Mouse (Mus musculus): ENCODE measurements around the gene Hoxd1. TPM values are rescaled to one million over a fixed set of nuclear protein-coding genes. Genes with fewer than 3 reads are reported as not detected.

Gene Hoxd1
- polyA plus RNA-seq, 1 experiment from 2014 or later = not detected

DNA sequence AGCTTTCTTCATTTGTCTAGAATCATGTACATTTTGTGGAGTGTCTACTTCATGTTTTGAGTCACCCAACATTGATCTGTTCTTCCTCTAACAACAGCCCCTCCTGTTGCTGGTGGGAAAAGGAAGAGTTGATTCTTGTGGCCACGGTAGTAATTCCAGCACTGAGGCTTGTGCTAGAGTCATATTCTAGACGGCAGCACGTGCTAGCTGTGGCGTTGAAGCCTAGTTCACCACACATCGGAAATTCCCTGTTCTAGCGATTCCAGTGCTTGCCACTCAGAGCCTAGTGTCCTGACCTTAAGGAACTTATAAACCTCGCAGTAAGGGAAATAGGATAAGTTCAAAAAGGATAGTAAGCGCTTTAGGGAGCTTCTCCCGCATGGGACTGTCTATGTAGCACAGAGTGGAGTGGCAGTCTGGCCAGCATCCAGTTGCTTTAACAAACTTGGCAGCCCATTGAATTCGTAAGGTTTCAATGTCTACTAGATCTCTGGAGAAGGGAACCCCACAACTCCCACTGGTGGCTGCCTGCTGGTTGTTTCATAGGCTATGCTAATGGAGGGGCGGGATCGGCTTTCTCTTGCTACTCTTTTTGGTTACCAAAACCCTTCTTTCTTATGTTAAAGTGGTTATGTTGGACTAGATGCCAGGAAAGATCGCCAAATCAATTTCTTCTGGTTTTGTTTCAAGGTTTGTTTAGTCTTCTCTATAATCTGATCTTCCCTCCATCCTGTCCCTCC is 14.9 kb downstream of the Hoxd1 start:
- Histone ChIP-seq H3K27me3 (ENCODE audit: control insufficient read depth, insufficient read depth, low read length) (no peaks in the 10 kb centered on the region), H3K9me3 (ENCODE audit: control insufficient read depth, low read length) (no peaks in the 10 kb centered on the region), H3K4me1 (replicated peaks; ENCODE audit: control insufficient read depth, insufficient read depth) (no peaks in the 10 kb centered on the region), H3K4me3 (ENCODE audit: low read depth, low read length) (no peak overlapping the region), H3K36me3 (ENCODE audit: control insufficient read depth, insufficient read depth, low read length) (no peaks in the 10 kb centered on the region), H3K9ac (ENCODE audit: low read length) (no peak overlapping the region), H3K27ac (replicated peaks) (no peak overlapping the region), H3K4me2 (replicated peaks; ENCODE audit: low read depth) (no peak overlapping the region)
- ATAC-seq (ENCODE audit: low FRiP score, low TSS enrichment) (no peak), DNase-seq (ENCODE audit: low spot score) (no peak)
- TF ChIP-seq CTCF (IDR thresholded peaks at IDR 0.05; ENCODE audit: low read depth) (no peak), EP300 (optimal IDR thresholded peaks at IDR 0.05) (no peak)
- 69% methylated on average over 13 of the region's 13 CpGs for WGBS

GRCm38 (mm10) chr2:74781386-74781785 is 18.6 kb downstream of the Hoxd1 start:
- no peaks in the 10 kb centered on the region for H3K27me3 ChIP-seq (ENCODE audit: control insufficient read depth, insufficient read depth, low read length)
- no peaks in the 10 kb centered on the region for H3K9me3 ChIP-seq (ENCODE audit: control insufficient read depth, low read length)
- ATAC-seq (ENCODE audit: low FRiP score, low TSS enrichment) = no peak
- H3K27ac ChIP-seq (replicated peaks) = no peak overlapping the region
- H3K9ac ChIP-seq (ENCODE audit: low read length) = no peak overlapping the region
- TF ChIP-seq EP300 (optimal IDR thresholded peaks at IDR 0.05) (no peak), CTCF (IDR thresholded peaks at IDR 0.05; ENCODE audit: low read depth) (no peak)
- no peak for DNase-seq (ENCODE audit: low spot score)
- H3K36me3 ChIP-seq (ENCODE audit: control insufficient read depth, insufficient read depth, low read length) = no peaks in the 10 kb centered on the region
- H3K4me3 ChIP-seq (ENCODE audit: low read depth, low read length) = no peak overlapping the region
- H3K4me1 ChIP-seq (replicated peaks; ENCODE audit: control insufficient read depth, insufficient read depth) = no peaks in the 10 kb centered on the region
- no peak overlapping the region for H3K4me2 ChIP-seq (replicated peaks; ENCODE audit: low read depth)
- WGBS = 81% methylated on average over 5 of the region's 5 CpGs

DNA sequence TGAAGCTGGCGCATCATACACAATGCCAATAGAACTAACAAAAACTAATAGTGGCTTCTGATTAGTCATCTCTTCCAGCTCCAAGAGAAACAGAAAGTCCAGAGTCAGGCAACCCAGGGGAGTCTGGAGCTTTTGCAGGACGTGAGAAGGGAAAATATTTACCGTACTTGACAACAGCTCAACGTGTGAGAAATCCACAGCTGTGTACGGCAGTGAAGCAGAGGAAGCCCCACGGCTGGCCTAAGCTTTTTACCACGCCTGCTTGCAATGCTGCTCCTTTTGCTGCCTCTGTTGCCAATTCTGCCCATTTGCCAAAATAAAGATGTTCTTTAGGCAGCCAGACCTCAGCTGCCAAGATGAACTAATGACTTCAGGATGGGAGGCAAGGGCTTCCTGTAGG is 32.8 kb downstream of the Hoxd1 start:
- ATAC-seq (ENCODE audit: low FRiP score, low TSS enrichment) = no peak
- WGBS = 30% methylated on average over 7 of the region's 7 CpGs
- Histone ChIP-seq H3K36me3 (ENCODE audit: control insufficient read depth, insufficient read depth, low read length) (no peaks in the 10 kb centered on the region), H3K4me2 (replicated peaks; ENCODE audit: low read depth) (no peak overlapping the region), H3K9me3 (ENCODE audit: control insufficient read depth, low read length) (no peaks in the 10 kb centered on the region), H3K4me1 (replicated peaks; ENCODE audit: control insufficient read depth, insufficient read depth) (no peaks in the 10 kb centered on the region), H3K27ac (replicated peaks) (no peak overlapping the region), H3K9ac (ENCODE audit: low read length) (no peak overlapping the region), H3K27me3 (ENCODE audit: control insufficient read depth, insufficient read depth, low read length) (no peaks in the 10 kb centered on the region), H3K4me3 (ENCODE audit: low read depth, low read length) (no peak overlapping the region)
- no peak for DNase-seq (ENCODE audit: low spot score)
- TF ChIP-seq EP300 (optimal IDR thresholded peaks at IDR 0.05) = no peak
- TF ChIP-seq CTCF (IDR thresholded peaks at IDR 0.05; ENCODE audit: low read depth) = no peak

GRCm38 (mm10) chr2:74808431-74808830 is 45.7 kb downstream of the Hoxd1 start:
- Histone ChIP-seq H3K4me1 (replicated peaks; ENCODE audit: control insufficient read depth, insufficient read depth) (no peaks in the 10 kb centered on the region), H3K9ac (ENCODE audit: low read length) (no peak overlapping the region), H3K4me3 (ENCODE audit: low read depth, low read length) (no peak overlapping the region), H3K9me3 (ENCODE audit: control insufficient read depth, low read length) (no peaks in the 10 kb centered on the region), H3K27ac (replicated peaks) (no peak overlapping the region), H3K4me2 (replicated peaks; ENCODE audit: low read depth) (no peak overlapping the region), H3K36me3 (ENCODE audit: control insufficient read depth, insufficient read depth, low read length) (no peaks in the 10 kb centered on the region), H3K27me3 (ENCODE audit: control insufficient read depth, insufficient read depth, low read length) (no peaks in the 10 kb centered on the region)
- no peak for TF ChIP-seq EP300 (optimal IDR thresholded peaks at IDR 0.05)
- no peak for TF ChIP-seq CTCF (IDR thresholded peaks at IDR 0.05; ENCODE audit: low read depth)
- WGBS = 65% methylated on average over 5 of the region's 5 CpGs
- ATAC-seq (ENCODE audit: low FRiP score, low TSS enrichment) = no peak
- DNase-seq (ENCODE audit: low spot score) = no peak

MicroRNAs within 50 kb of the gene (microRNA counts, 519-probe panel; counts per million panel counts)
- microRNA mmu-miR-10b = 4,441 counts per million, percentile 42 among the panel's probes with 10 or more counts

Small RNA genes lying within 50 kb of the gene (microRNA-seq; reads per million reads assigned to microRNA genes)
- 4,490 reads per million, percentile 89 among the genes with 10 or more reads in this experiment for gene Mir10b

Other genes with a start within 250 kb of the Hoxd1 start
- 10.4 and 12.0 TPM in 2 replicates for gene Lnpk, start 183.5 kb upstream of the Hoxd1 start, polyA plus RNA-seq (2015; fragmentation: Nextera tagmentation; extraction: Ambion mirVana)
- gene Evx2, start 103.4 kb upstream of the Hoxd1 start, polyA plus RNA-seq (2015; fragmentation: Nextera tagmentation; extraction: Ambion mirVana) = not detected in 2 replicates
- gene Hoxd13, start 94.7 kb upstream of the Hoxd1 start, polyA plus RNA-seq (2015; fragmentation: Nextera tagmentation; extraction: Ambion mirVana) = not detected in 2 replicates
- gene Hoxd12, start 88.0 kb upstream of the Hoxd1 start, polyA plus RNA-seq (2015; fragmentation: Nextera tagmentation; extraction: Ambion mirVana) = not detected in 2 replicates
- gene Hoxd11, start 83.4 kb upstream of the Hoxd1 start, polyA plus RNA-seq (2015; fragmentation: Nextera tagmentation; extraction: Ambion mirVana) = not detected in 2 replicates
- gene Hoxd10, start 71.1 kb upstream of the Hoxd1 start, polyA plus RNA-seq (2015; fragmentation: Nextera tagmentation; extraction: Ambion mirVana) = 0.10 TPM in 1 of 2 replicates, not detected in the other
- 0.31 and 0.34 TPM in 2 replicates for gene Hoxd9, start 65.3 kb upstream of the Hoxd1 start, polyA plus RNA-seq (2015; fragmentation: Nextera tagmentation; extraction: Ambion mirVana)
- gene Hoxd8, start 58.4 kb upstream of the Hoxd1 start, polyA plus RNA-seq (2015; fragmentation: Nextera tagmentation; extraction: Ambion mirVana) = 1.3 TPM in 2 replicates
- gene Hoxd3, start 51.1 kb upstream of the Hoxd1 start, polyA plus RNA-seq (2015; fragmentation: Nextera tagmentation; extraction: Ambion mirVana) = 1.3 and 1.5 TPM in 2 replicates
- 0.08 and 0.19 TPM in 2 replicates for gene Hoxd4, start 51.1 kb upstream of the Hoxd1 start, polyA plus RNA-seq (2015; fragmentation: Nextera tagmentation; extraction: Ambion mirVana)
- not detected in 2 replicates for gene Gm28230, start 36.3 kb upstream of the Hoxd1 start, polyA plus RNA-seq (2015; fragmentation: Nextera tagmentation; extraction: Ambion mirVana)
- 76.7 and 81.1 TPM in 2 replicates for gene Mtx2, start 62.8 kb downstream of the Hoxd1 start, polyA plus RNA-seq (2015; fragmentation: Nextera tagmentation; extraction: Ambion mirVana)